Mouse (Mus musculus) T-cell, adult 2 months (primary cell): ENCODE data around the gene 4930503B20Rik.

Experiments used
- DNase-seq: peaks from one replicate; pipeline ENCODE4 v3.0.0; 2022; ENCODE audit warnings: low spot score

The 4930503B20Rik gene

DNA sequence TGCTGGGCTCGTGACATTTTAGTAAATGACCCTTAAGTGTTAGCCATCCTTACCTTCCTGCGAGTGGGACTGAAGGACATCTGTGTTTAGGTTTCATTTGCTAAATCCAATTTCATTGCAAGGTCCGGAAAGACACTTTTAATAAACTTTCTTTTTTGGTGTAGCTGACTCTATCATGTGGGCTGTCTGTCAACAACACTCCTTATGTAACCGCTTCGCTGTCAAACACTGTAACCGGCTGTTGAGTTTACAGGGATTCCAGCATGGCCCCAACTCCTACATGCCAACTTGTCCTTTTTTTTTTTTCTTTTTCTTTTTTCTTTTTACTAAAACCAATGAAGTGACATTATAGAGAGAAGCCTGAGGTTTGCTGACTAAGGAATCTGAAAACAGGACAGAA, 52.7 kb downstream of the 4930503B20Rik start:
- DNase-seq: no peak

DNA sequence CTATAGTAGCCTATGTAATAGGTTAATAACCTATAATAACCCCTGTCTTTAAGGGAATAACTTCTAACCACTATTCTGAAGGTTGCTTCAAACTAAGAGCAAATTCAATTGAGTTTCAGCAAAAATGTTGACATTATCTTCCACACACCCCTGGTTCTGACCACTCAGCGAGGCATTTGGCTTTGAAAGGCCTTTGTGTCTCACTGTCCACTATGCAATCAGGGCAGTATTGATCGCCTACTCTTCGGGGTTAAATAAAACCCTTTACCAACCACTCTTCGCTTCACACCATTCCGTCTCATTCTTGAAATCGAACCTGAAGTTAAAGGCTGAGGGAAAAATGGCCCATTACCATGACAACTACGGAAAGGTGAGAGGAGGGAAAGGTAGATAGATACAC, 54.3 kb downstream of the 4930503B20Rik start:
- DNase-seq: no peak

DNA sequence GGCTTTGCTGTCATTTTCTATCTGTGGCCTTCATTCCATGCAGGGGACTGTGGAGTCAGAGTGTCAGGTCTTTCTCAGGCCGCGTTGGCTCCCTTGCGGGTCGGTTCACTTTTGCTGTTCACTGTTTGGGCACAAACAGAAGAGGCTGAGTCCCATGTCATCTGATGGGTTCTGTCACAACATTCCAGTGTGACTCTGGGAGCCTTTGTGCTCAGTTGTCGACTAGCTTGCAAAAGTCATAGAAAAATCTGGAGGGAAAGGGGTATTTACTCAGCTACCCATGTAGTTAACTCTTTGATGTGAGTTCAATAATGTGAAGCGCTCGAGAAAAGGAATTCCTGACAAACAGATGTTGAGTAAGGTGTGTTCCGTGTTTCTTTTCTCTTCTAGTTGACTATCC, 54.7 kb downstream of the 4930503B20Rik start:
- DNase-seq: no peak

DNA sequence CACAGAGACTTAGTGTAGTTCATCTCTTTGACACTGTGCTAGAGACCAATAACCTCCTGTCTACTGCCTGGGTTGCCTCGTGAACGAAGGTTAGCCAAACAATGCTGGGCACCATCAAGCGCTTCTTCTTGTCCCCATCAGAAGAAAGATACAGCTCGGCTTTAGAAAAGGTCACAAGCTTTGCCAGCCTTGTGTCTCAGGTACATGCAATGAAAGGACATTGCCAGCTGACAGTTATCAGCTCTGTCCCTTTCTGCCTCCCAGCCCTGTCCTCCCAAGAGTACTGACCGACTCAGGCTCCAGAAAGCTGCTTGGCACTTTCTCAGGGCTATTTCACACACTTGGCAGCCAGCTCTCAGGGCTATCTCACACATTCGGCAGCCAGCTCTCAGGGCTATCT, 55.7 kb downstream of the 4930503B20Rik start:
- DNase-seq: no peak
